Mouse (Mus musculus) kidney, embryonic 15.5 days (tissue): Measurements from ENCODE around the gene Il11ra1. TPM values are rescaled to one million over a fixed set of nuclear protein-coding genes. Genes with fewer than 3 reads are reported as not detected.
A peak's percentile ranks its signal among the peaks of the same experiment; 100 is the strongest.
"Not testable (repeated sequence)": the region's sequence is repeated elsewhere in the genome, so short reads cannot be mapped to it uniquely, and the experiment has no call there.

Source experiments
- ATAC-seq: fragments of 200-750 bp; cut with Nextera tagmentation; replicated peaks from 2 replicates; pipeline ENCODE4 v1.8.0; 2017; ENCODE audit warnings: moderate TSS enrichment; ENCODE audit not compliant: low FRiP score
- H3K27ac ChIP-seq: fragments of 300-500 bp; sonication (generic); 2 replicates; pipeline ENCODE4 v1.5.1; 2015; ENCODE audit warnings: mild to moderate bottlenecking, inconsistent platforms
- H3K27me3 ChIP-seq: fragments of 300-500 bp; sonication (generic); 2 replicates; pipeline ENCODE4 v1.6.1; 2015; ENCODE audit warnings: inconsistent platforms
- H3K36me3 ChIP-seq: fragments of 300-500 bp; sonication (generic); 2 replicates; pipeline ENCODE4 v1.6.1; 2015; ENCODE audit warnings: inconsistent platforms
- H3K4me1 ChIP-seq: fragments of 300-500 bp; sonication (generic); 2 replicates; pipeline ENCODE4 v1.6.1; 2015; ENCODE audit warnings: inconsistent platforms
- H3K4me2 ChIP-seq: fragments of 300-500 bp; sonication (generic); 2 replicates; pipeline ENCODE4 v1.6.1; 2015; ENCODE audit warnings: moderate library complexity, mild to moderate bottlenecking, inconsistent platforms
- H3K4me3 ChIP-seq: fragments of 300-500 bp; sonication (generic); replicated peaks from 2 replicates; pipeline ENCODE4 v1.5.1; 2015; ENCODE audit warnings: mild to moderate bottlenecking, inconsistent platforms
- H3K9ac ChIP-seq: fragments of 300-500 bp; sonication (generic); 2 replicates; pipeline ENCODE4 v1.6.1; 2015; ENCODE audit warnings: mild to moderate bottlenecking, inconsistent platforms
- H3K9me3 ChIP-seq: fragments of 300-500 bp; sonication (generic); replicated peaks from 2 replicates; pipeline ENCODE4 v1.6.1; 2016; ENCODE audit warnings: inconsistent platforms
- WGBS: fragments of 180-500 bp; shearing (Covaris S2); methylation state at CpG from one replicate; pipeline ENCODE4 v1.1.7; 2015; ENCODE audit warnings: mixed read lengths; 5-methylcytosine and 5-hydroxymethylcytosine counted together
- polyA plus RNA-seq: library from polyadenylated mRNA; unstranded; fragments of >200 nt; fragmentation: Nextera tagmentation; extraction: Ambion mirVana; gene quantifications from 2 replicates; pipeline ENCODE4 v1.2.1, GENCODE M21; 2015

The Il11ra1 gene
- polyA plus RNA-seq, 1 experiment from 2014 or later = 157 TPM

DNA sequence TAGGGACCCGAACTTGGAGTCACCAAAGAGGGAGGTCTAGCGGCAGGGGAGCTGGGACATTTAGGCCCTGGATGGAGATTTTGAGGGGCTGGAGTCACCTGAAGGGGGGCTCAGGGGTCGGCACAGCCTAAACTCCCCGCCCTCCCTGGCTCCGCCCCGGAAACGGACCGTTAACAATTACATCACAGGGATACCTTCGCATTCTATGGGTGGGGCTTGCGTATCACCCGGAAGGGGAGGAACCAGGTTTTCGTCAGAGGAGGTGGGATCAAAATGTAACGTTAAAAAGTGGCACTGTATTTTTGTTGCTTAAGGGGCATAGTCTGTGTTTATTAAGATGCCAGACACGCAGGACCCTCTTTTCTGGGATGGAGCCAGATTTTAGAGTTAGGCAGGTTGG is 74.2 kb downstream of the Il11ra1 start, which contains the start of gene Ccl27a:
Gene Ccl27a (minus strand): TSS at position 246 of the 400 bp plus-strand sequence.
- Histone ChIP-seq H3K4me2 (peak within 1 kb of the TSS; percentile 57), H3K27ac (peak within 1 kb of the TSS; percentile 78), H3K4me3 (peak within 1 kb of the TSS; percentile 46)
- not testable (repeated sequence) for H3K27me3 ChIP-seq, H3K9ac ChIP-seq, ATAC-seq, H3K36me3 ChIP-seq, H3K4me1 ChIP-seq, H3K9me3 ChIP-seq
- 2% methylated on average over 12 of the region's 14 CpGs for WGBS

DNA sequence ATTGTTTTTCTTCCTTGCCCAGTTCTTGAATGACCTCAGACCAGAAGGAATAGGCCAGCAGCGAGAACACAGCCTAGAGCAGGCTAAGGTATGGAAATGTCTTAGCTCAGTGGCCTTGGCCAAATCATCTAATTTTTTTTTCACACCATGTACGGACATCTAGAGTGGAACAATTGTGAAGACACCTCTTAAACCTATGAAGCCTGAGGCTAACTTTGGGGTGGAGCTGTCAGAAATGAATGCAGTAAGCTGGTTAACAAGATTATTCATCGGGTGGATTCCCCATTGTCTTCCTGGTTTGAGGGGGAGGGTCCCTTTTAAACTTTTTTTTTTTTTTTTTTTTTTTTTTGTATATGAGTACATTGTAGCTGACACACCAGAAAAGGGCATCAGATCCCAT is 74.7 kb downstream of the Il11ra1 start:
- not testable (repeated sequence) for H3K9ac ChIP-seq, ATAC-seq, H3K36me3 ChIP-seq, H3K9me3 ChIP-seq, H3K27me3 ChIP-seq, H3K4me1 ChIP-seq
- Histone ChIP-seq H3K4me3 (peak overlapping the region; percentile 46), H3K27ac (peak overlapping the region; percentile 58), H3K4me2 (peak overlapping the region; percentile 57)
- WGBS = 69% methylated on average over 3 of the region's 3 CpGs

DNA sequence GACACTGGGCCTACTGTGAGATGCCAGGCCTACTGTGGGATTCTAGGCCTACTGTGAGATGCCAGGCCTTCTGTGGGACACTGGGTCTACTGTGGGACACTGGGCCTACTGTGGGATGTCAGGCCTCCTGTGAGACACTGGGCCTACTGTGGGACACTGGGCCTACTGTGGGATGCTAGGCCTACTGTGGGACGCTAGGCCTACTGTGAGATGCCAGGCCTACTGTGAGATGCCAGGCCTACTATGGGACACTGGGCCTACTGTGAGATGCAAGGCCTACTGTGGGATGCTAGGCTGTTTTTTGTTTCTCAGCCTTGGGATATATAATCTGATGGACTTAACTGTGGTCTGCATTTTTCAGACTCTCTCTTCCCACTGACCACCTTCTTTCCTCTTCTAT is 76.1 kb downstream of the Il11ra1 start:
- not testable (repeated sequence) for H3K27me3 ChIP-seq, H3K9me3 ChIP-seq, ATAC-seq, H3K36me3 ChIP-seq, H3K9ac ChIP-seq, H3K4me2 ChIP-seq, H3K4me3 ChIP-seq, H3K4me1 ChIP-seq, H3K27ac ChIP-seq
- WGBS = 100% methylated on average over 1 of the region's 1 CpGs

DNA sequence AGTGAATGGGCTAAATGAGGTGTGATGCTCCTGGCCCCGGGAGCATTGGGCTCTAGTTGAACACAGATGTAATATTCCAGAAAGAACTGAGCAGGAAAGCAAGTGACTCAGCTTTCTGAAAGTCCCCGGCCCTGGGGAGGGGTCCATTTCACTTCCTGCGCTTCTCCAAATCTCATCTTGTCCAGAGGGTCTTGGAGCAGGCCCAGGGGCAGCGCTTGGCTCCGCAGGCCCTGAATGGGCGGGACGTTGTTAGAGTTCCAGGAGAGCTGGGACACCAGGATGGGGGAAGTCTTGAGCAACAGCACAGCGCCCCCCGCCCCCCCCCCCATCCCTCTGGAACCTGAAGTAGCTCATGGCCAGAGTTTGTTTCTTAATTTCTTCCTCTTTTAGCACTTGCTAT is 81.5 kb downstream of the Il11ra1 start:
- H3K36me3 ChIP-seq, ATAC-seq: not testable (repeated sequence)

DNA sequence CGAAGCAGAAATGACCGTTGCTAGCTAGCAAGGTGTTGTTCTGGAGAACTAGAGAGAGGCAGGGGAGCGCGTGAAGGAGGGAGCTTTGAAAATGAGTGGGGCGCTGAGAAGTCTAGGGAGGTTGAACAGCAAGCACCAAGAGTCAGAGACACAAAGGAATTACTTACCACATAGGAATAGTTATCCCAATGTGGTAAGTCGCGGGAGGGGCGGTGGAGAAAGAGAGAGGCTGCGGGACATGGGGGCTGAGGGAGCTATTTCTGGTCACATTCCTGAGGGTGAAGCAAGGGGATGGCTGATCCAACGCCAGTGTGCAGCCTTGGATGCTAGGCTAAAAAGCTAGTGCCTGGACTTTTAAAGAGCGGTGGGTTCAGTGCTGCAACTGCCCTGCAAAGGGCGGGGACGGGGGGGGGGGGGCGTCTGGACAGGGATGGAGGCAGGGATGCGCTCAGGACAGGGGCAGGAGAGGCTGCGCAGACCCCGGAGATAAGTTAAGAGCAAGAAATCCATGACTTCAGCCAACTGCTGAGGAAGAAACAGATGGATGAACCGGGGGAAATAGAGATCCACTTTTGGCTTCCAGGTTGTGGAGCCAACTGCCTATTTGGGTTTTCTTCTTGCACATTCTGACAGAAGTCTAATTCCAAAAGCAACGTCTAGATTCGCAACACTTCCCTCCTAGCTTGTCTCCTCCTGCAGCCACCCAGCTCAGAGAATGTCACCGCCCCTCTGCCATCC is 82.1 kb downstream of the Il11ra1 start:
- 0 out of 2 replicates have a peak overlapping the region, but pooled peaks have one; percentile 19 for H3K4me2 ChIP-seq
- not testable (repeated sequence) for ATAC-seq, H3K27ac ChIP-seq, H3K9ac ChIP-seq, H3K36me3 ChIP-seq, H3K9me3 ChIP-seq, H3K27me3 ChIP-seq, H3K4me3 ChIP-seq, H3K4me1 ChIP-seq
- WGBS = 18% methylated on average over 16 of the region's 21 CpGs

More for the DNA sequence above, 81.5 kb downstream of the Il11ra1 start:
- not testable (repeated sequence) for H3K27me3 ChIP-seq, H3K4me3 ChIP-seq, H3K9ac ChIP-seq, H3K27ac ChIP-seq, H3K4me2 ChIP-seq, H3K4me1 ChIP-seq, H3K9me3 ChIP-seq
- 26% methylated on average over 9 of the region's 9 CpGs for WGBS

DNA sequence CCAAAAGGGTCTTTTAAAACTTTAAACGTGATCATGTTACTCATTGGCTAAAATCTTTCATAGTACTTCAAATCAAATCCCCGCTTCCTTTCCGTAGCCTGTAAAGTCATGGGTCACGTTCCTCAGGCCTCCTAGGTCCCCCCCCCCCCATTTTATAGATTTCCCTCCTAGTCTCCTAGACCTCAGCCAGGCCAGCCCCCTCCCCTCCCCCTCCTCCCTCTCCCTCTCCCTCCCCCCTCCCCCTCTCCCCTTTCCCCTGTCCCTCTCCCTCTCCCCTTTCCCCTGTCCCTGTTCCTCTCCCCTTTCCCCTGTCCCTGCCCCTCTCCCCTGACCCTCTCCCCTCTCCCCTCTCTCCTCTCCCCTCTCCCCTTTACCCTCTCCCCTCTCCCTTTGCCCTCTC is 82.9 kb downstream of the Il11ra1 start:
- H3K9me3 ChIP-seq, H3K4me2 ChIP-seq, H3K27me3 ChIP-seq, ATAC-seq, H3K36me3 ChIP-seq, H3K27ac ChIP-seq, H3K4me1 ChIP-seq, H3K9ac ChIP-seq, H3K4me3 ChIP-seq: not testable (repeated sequence)
- 30% methylated on average over 4 of the region's 4 CpGs for WGBS

DNA sequence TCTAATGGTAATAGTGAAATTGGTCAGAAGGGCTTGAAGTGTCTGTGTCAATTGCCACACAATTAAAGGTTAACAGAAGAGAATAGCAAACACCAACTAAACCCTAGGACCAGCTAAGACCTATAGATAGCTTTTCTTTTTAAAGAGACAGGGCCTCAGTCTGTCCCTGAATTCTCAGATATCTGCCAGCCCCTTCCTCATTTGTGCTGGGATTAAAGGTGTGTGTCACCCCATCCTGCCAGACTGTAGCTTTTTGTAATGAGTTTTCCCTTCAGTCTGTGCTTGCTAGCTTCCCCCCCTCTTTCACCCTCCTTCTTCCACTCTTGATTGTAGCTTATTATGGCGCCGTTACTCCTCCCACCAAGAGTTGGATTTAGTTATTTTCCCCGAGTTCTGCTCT is 83.4 kb downstream of the Il11ra1 start:
- H3K4me3 ChIP-seq, H3K36me3 ChIP-seq, ATAC-seq, H3K4me2 ChIP-seq, H3K9ac ChIP-seq, H3K9me3 ChIP-seq, H3K27ac ChIP-seq, H3K27me3 ChIP-seq, H3K4me1 ChIP-seq: not testable (repeated sequence)
- WGBS = 23% methylated on average over 3 of the region's 3 CpGs

Other genes starting within 250 kb of the Il11ra1 start
- 7.9 and 8.7 TPM in 2 replicates for gene Kif24, start 235.1 kb upstream of the Il11ra1 start, polyA plus RNA-seq
- 56.0 and 56.8 TPM in 2 replicates for gene Nudt2, start 234.8 kb upstream of the Il11ra1 start, polyA plus RNA-seq
- 7.4 and 9.0 TPM in 2 replicates for gene AI464131, start 196.9 kb upstream of the Il11ra1 start, polyA plus RNA-seq
- gene 1110017D15Rik, start 182.7 kb upstream of the Il11ra1 start, polyA plus RNA-seq = 0.55 TPM in 1 of 2 replicates, not detected in the other
- gene Fam219a, start 130.5 kb upstream of the Il11ra1 start, polyA plus RNA-seq = 1.9 and 2.8 TPM in 2 replicates
- gene Dnaic1, start 130.2 kb upstream of the Il11ra1 start, polyA plus RNA-seq = 1.6 and 1.7 TPM in 2 replicates
- gene Enho, start 59.7 kb upstream of the Il11ra1 start, polyA plus RNA-seq = 19.1 and 22.6 TPM in 2 replicates
- 19.8 and 22.1 TPM in 2 replicates for gene Cntfr, start 2.9 kb upstream of the Il11ra1 start, polyA plus RNA-seq
- gene Rpp25l, start 13.5 kb downstream of the Il11ra1 start, polyA plus RNA-seq = 76.2 and 83.6 TPM in 2 replicates
- gene Dctn3, start 23.2 kb downstream of the Il11ra1 start, polyA plus RNA-seq = 128 and 132 TPM in 2 replicates
- gene Arid3c, start 31.2 kb downstream of the Il11ra1 start, polyA plus RNA-seq = 0.12 and 0.17 TPM in 2 replicates
- gene Galt, start 55.2 kb downstream of the Il11ra1 start, polyA plus RNA-seq = 50.7 and 52.5 TPM in 2 replicates
- 79.7 and 87.4 TPM in 2 replicates for gene Sigmar1, start 56.2 kb downstream of the Il11ra1 start, polyA plus RNA-seq
- gene Ccl27a, start 74.3 kb downstream of the Il11ra1 start, polyA plus RNA-seq = 36.5 and 42.4 TPM in 2 replicates
- 21.7 and 22.4 TPM in 2 replicates for gene Gm21541, start 203.6 kb downstream of the Il11ra1 start, polyA plus RNA-seq
- 1.9 and 2.2 TPM in 2 replicates for gene Gm20878, start 241.6 kb downstream of the Il11ra1 start, polyA plus RNA-seq